Mouse (Mus musculus): ENCODE data around the gene Sspo.

Sspo gene

DNA sequence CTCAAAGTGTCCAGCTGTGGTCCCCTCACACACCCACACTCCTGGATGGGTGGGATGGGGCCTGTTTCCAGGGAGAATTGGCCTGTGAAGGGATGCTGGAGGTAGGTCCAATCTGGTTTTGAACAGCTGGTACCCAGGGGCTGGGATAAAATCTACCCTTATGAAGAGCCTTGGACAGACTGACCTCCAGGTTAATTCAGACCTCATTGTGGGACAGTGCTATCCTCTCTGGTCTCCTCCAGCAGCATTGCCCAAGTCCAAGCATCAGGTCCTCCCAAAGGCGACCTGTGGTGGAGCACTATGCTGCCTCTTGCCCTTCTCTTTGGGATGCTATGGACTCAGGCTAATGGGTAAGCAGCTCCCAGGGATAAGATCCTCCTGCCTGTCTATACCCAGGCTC, at the start of gene Sspo:
Sspo (plus strand) TSS at position 301 of the 400 bp plus-strand sequence.
- no peak for DNase-seq (ENCODE audit: low spot score in 2 of 2)

DNA sequence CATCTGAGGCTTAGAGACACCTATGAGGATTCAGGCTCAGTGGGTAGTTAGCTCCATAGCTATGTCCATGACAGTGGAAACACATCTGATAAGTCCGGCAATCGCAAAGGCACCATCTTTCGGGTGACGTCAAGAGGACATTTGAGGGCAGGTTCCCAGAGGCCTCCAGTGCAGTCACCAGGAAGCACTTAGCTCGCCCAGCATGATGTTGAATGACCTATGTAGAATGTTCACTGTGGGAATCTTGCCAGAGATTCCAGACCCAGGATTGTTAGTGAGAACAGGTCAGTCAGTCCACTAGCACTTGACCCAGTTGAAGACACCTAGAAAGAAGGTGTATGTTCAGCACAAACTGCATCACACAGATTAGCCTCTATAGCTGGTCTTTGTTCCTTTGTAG, 48.1 kb upstream of the Sspo start:
- DNase-seq (ENCODE audit: low spot score in 2 of 2): no peak

DNA sequence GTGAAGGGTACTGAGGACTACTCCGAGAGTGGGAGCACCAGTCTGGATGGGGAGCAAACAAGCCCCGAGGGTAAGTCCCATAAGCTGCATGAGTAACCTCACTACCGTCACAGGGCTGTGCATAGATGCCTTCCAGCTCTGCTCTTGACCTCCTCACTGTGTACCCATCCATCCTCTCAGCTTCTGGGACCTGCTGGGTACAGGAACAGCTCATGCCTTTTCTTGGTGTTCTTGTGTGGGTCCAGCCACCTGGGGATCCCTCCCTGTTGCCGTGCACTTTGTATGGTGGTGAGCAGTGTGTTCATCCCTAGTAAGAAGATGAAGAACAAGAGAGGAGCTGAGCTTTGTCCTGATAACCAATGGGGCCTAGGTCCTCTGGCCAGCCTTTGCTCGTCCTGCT, 44.0 kb upstream of the Sspo start:
- no peak for DNase-seq (ENCODE audit: low spot score in 2 of 2)

DNA sequence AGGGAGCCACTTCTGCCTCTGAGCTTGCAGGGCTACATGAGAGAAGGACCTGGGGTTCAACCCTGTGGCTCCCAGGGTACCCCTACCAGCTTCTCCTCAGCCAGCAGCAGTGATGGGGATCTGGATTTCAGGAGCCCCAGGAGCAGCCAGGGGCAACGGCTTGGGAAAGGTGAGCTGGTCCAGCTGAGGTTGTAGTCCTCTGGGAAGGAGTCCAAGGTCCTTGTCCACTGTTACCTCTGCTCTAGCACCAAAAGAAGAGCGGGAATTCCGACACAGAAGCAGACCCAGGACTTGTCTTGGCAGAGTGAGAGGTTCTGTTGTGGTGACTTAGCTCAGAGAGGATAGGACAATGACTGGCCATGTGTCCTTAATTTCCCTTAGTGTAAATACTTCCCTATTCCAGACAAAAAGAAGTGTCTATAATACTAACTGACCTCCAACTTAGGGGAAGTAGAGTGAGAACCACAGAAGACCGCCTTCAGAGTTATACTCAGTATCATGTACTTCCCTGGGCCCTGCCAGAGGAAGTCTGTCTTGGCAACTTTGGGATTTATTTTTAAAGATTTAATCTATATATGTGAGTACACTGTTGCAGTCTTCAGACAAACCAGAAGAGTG, 38.2 kb upstream of the Sspo start:
- no peak for DNase-seq (ENCODE audit: low spot score in 2 of 2)

DNA sequence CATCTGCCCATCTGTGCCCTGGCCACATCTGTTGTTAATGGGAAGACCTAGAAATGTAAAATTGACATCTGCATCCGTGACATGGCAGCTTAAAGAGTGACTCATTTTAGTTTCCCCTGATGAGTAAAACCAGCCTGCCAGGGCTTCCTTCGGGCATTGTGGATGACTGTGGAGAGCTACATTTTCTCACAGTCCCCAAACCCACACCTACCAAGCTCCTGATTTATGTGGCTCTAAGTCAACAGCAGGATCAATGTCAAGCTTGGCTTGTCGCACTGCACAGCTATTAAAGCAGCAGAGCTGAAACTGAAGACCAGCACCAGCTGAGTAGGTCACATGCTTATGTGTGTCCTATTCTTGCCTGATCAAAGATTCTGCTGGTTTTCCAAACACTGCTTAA, 37.5 kb upstream of the Sspo start:
- DNase-seq (ENCODE audit: low spot score in 2 of 2): no peak

DNA sequence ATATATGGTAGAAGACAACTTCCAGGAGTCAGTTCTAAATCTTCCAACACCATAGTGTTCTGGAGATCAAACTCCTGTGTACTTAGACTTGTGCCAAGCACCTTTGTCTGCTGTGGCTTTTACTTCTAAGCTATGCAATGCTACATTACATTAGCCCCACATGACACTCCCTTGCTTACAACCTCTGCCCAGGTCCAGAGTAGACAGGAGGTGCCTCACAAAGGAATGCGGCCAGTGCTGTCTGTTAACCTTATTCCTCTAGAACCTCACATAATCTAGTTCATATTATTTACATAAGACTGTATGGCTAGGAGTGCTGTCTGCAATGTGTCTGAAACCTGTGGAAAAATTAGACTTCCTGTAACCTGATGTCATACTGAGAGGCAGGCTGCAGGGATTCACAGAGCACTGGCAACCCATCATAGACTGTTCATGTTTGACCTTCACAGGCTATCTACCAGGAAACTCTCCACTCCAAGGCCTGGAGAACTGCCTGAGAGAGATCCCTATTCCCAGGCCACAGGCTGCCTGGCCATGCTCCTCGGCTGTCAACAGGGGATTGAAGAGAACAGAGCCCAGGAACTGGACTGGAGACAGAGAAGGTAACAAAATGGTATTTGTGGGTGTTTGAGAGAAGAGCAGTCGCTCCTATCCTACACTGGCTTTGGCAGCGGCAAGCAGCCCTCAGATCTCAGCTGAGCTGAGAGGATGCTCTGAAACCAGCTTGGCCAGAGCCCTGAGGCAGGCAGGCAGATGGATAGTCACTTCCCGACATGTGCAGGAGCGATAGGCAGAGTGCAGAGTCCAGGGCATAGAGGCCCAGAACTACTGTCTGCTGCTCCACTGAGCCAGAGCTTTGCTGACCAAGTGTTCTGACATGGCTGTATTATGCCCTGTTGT, 36.6 kb upstream of the Sspo start:
- DNase-seq (ENCODE audit: low spot score in 2 of 2): no peak

DNA sequence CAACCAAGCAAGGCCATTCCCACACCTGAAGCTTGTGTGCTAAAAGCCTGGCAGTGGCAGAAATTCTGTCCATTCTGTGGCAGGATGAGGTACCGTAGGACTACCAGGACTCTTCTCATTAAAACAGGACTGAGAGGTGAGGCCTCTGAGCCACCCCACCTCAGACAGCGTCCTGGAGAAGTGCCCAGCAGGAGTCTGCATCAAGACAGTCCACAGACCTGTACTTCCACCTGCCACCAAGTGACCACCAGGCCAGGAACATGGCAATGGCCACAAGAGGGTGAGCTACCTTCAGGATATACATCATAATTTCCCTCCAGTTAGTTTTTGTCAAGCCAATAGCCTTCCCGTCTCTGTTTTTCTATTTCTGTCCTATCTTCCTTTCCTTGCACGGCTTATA, 35.9 kb upstream of the Sspo start:
- DNase-seq (ENCODE audit: low spot score in 2 of 2): no peak

DNA sequence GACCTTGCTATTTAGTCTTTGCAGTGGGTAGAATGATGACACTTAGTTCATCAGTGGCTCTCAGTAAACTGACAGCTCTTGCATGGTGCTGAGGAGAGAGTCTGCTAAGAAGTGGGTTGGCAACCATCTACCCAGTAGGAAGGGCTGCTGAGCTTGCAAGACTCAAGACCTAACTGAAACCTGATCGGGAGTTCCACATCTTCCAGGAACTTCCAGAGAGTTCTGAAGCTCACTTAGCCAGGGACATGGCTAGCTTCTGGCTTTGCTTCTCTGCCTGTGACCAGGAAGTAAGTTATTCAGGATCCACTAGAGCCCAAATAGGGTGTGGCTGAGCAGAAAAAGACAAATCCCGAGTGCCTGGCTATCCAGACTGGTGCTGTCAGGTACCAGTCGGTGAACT, 35.4 kb upstream of the Sspo start:
- no peak for DNase-seq (ENCODE audit: low spot score in 2 of 2)

DNA sequence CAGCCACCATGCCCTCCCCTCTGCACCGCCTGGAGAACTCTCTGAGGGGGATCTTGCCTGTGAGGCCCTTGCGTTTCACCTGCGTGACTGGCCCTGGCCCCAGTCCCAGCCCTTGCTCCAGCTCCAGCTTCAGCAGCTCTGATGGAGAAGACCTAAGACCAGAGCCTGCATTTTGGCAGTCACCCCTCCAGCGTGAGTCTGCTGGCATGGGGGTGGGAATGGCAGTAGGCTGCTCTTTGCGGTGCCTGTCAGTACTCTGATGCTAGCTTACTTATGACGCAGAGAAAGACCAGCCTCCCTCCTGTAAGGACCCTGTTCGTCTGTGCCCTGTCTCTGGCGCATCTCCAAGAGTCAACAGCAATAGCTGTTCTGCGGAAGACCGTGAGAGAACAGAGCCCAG, 34.9 kb upstream of the Sspo start:
- no peak for DNase-seq (ENCODE audit: low spot score in 2 of 2)

DNA sequence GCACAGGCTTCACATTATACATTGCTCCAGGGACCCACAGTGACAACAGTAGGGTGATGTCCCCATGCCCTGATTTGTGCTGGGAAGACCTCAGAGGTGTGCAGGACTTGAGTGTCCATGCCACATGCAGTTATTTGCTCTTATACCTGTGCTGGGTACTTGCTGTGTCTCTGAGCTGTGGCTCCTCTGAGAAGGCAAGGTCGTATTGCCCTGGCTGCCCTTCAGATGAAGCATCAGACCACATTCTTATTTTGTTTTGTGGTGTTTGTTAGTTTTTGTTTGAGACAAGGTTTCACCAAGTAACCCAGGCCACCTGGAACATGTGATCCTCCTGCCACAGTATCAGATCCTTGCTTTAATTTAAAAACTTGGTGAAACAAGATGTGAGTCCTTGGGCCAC, 33.1 kb upstream of the Sspo start:
- DNase-seq (ENCODE audit: low spot score in 2 of 2): no peak

DNA sequence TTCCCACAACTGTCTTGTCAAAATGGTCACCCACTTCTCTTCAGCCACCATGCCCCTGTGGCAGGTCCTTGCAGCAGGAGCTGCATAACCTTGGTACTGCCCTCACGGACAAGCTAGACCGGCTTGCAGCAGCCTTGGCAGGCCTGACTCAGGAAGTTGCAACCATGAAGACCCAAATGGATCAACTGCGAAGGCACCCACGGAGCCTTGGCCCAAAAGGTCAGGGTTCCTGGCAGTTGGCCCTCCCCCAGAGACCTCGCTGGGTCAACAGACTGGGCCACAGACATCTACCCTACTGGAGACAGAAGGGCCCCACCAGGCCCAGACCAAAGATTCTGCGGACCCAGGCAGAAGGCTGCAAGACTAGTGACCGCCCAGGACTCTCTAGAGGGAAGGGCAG, 32.4 kb upstream of the Sspo start:
- DNase-seq (ENCODE audit: low spot score in 2 of 2): no peak

DNA sequence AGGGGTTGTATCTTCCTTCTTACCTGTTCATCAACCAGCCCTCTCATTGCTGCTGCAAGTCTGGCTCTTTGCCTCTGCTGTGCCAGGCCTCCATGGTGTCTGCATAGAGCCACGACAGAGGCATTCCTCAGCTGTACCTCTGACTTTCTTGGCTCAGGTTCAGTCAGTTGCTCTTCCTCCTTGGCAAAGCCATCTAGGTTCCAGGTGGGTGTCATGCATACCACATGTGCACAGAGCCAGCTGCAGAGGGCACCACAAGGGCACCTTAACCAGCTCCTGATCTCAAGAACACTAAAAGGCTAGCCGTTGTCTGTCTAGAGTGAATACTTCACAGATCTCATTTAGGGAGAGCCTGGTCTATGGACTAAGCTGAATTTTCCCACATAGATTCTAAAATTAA, 31.5 kb upstream of the Sspo start:
- DNase-seq (ENCODE audit: low spot score in 2 of 2): no peak

DNA sequence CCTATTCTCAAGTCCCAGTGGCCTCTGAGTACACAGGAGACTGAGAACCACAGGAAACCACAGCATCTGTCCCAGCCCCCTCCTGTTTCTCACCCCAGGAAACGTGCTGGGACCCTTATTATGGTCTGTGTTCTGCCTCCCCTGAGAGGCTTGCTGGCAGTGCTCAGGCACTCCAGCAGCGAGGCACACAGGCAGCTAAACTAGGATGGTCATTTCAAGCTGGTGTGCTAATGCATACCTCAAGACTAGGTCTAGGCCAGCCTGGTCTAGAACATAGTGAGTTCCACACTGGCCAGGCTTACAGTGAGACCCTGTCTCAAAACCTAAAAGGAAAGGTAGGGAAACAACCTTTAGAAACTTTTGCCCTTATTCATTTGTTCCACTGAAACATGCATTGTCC, 27.4 kb upstream of the Sspo start:
- no peak for DNase-seq (ENCODE audit: low spot score in 2 of 2)

DNA sequence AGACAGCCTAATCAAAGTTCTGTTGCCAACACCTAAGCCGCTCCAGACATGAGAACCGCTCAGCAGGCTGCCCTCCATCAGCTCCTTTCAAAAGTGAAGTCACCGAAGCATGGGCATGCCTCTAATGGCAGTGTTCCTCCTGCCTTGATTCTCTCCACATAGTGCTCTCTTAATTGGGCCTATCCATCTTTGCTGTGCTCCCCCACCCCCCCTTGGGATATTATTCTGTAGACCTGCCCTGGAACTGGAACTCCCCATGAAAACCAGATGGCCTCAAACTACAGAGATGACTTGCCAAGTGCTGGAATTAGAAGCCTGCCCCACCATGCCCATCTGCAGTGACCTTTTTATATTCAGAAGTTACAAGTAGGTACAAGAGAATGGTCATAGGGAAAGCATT, 24.7 kb upstream of the Sspo start:
- no peak for DNase-seq (ENCODE audit: low spot score in 2 of 2)

DNA sequence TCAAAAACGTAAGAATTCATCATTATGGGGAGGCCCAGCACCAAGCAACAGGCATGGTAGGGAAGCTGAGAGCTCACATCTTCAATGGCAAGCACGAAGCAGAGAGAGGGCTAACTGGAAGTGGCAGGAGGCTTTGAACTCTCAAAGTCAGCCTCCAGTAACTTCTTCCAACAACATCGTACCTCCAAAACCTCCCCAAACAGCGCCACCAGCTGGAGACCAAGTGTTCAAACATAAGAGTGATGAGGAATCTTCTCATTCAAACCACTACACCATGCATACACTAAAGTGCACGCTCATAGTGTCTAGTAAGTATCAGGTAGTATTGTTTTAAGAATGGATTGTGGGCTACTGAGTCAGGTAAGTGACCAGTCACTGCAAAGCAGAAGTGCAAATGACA, 24.0 kb upstream of the Sspo start:
- no peak for DNase-seq (ENCODE audit: low spot score in 2 of 2)

DNA sequence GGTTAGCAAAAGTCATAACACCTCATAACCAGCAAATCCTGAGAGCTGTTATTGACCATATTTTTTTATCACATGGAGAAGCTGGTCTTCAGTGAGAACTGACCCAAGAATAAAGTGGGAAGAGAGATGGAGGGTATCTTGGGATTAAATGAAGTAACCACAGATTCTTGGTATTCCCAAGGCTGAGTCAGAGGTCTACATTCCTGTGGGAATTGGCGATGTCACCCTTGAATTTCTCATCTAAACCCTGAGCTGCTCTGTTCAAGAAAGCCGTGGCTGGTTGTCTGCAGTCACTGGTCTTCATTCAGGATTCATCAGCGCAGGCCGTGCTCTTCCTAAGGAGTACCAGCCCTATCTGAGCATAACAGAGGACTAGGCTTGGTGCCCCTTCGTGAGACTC, 21.1 kb upstream of the Sspo start:
- DNase-seq (ENCODE audit: low spot score in 2 of 2): no peak

DNA sequence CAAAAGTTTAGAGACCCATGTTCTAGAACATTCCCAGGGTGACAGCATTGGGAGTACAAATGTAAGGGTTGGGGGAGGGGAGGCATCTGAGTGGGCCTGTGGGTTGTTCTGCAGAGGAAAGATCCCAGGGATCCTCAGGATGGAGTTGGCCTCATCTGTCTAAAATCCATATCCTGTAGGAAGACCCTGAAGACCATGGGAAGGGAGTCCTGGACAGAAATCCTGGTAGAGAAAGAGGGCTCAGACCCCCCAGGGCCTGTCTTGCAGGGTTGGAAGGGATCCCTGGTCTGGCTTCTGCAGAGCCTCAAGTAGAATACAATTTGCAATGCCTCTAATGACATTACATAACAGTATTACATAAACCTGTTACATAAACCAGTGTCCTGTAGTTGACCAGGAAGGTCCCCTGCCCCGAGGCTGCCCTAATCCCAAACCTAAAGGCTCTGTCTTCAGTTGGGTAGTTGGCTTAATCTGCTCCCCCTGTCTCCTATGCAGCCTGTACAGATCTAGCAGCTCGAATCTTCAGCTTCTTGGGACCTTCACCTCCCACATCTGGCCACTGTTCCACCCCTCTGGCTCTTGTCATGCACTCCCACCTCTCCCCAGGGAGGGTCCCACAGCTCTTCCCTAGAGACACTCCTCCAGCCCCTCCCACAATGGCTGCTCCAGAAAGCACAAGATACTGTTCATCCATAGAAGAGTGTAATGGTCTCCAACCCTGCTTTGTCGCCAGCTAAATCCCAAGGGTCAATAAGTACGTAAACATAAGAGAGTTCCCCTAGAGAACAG, 19.1 kb upstream of the Sspo start:
- no peak for DNase-seq (ENCODE audit: low spot score in 2 of 2)

DNA sequence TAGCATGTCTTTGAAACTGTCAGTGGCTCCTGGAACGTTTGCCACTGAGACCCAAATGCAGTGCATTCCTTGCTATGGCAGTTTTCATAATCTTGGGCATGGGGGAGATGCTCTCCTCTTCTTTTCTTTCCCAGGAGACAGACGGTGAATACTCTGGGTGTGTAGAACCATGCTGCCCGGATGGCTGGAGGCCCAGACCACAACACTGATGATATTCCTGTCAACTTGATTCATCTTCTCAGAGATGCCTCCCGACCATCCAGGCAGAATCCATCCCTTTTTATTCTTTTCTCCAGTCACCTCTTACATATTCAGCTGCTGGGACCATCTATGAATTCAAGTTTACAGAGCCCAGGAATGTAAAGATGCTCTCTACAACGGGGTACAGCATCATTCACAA, 17.3 kb upstream of the Sspo start:
- DNase-seq (ENCODE audit: low spot score in 2 of 2): no peak

DNA sequence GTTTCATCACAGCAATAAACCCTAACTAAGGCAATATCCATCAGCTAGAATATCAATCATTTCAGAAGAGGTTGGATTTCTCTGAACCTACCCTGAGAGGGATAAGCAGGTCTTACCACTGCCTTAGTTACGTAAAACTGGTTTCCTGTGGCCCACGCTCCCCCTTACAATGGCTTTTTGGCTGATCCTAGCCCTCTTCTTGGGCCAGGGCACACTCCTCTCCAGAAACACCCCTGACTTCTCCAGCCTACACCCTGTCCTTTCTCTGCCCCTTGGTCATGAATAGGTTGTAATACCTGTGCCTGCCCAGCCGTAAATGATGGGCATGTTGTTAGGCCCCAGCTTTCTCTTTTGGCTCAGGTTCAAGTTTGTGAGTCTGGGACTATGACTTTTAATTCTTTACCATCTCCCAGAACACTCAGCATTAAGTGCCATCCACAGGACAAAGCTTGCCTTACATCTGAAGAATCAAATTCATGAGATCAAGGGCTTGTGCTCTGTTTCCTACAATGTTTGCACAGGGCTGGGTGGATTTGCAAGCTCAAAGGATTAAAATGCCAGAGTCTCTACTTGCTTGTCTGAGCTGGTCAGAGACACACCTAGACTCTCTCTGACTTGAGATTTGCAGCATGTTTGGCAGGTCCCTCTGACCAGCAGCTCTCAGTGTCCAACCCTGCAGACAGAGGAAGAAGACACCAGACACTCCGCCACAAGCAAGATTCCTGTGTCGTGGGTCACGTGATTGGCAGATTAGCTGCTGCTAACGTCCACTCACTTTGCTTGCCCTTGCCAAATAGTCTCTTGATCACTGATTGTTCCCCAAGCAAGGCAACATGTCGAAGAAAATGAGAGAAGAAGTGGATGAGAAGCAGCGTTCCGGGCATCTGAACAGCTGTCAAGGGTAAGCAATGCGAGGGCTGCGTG, 14.9 kb upstream of the Sspo start:
- peak in 1 of 2 experiments; percentile 21 for DNase-seq (ENCODE audit: low spot score in 2 of 2)

DNA sequence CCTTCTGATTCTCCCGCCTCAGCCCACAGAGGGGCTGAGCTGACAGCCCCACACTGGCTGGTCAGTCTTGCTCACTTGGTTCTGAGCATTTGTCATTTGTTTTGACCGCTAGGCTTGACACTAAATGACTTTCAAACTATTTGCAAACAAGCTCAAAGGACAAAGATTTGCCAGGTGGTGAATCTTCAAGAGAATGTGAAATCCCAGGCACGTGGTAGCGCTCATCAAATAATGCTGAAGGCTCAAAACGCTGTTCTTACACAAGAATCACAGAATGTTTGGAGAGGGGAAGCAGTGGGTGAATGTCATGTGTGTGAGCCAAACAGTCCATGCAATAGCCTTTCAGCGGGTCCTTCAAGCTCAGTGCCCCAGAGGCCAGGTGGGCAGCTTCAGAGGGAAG, 13.4 kb upstream of the Sspo start:
- no peak for DNase-seq (ENCODE audit: low spot score in 2 of 2)

DNA sequence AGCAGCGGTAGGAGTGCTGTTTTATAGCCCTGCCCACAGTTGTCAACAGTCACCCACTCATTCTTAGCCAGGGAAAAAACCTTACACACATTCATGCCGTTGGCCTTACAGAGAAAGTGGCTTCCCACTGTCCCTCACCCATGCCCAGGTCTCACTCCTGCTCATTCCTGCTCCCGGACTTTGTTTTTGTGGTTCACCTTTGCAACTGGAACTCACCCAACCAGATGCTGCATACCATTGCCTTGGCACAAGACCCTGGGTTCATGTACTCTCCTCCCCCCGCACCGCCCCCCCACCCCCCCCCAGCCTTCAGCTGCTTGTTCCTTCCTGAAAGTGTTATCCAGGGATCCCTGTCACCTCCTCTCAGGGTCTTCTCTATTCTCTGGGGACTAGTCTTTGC, 12.9 kb upstream of the Sspo start:
- DNase-seq (ENCODE audit: low spot score in 2 of 2): no peak
